Mouse (Mus musculus) lung, adult 2 months (tissue): ENCODE data around the gene Kbtbd13.

Experiments
- CTCF ChIP-seq: fragments of 200-500 bp; IDR thresholded peaks from 2 replicates; pipeline ENCODE4 v1.5.1; 2011; ENCODE audit warnings: mild to moderate bottlenecking, low read length, control low read depth; ENCODE audit not compliant: insufficient read depth
- POLR2A ChIP-seq: fragments of 200-500 bp; IDR thresholded peaks from 2 replicates; pipeline ENCODE4 v1.6.1; 2011; ENCODE audit warnings: low read depth, mild to moderate bottlenecking, control low read depth, low read length, borderline replicate concordance; ENCODE audit errors: extremely low read depth

- TF ChIP-seq CTCF = no peak
- TF ChIP-seq POLR2A = no peak
These were observed 44.9 kb downstream of the Kbtbd13 start for GRCm38 (mm10) chr9:65346476-65347111.
